In genomic region chr12:51676442-51676841, GRCm38 (mm10) we compare ENCODE assay signal across 24 mouse cellular contexts. TPM values are rescaled to one million over a fixed set of nuclear protein-coding genes. Genes with fewer than 3 reads are reported as not detected.
A peak's percentile ranks its signal among the peaks of the same experiment; 100 is the strongest.
DNase-seq lines count a peak whose midpoint lies in the region; TF ChIP-seq lines count a peak whose summit lies in the region.
"Had no signal": no experiment of that assay in that cellular context is flagged by ENCODE, and none has a peak within 500 bp of the region (broad histone marks: within the 10 kb centered on the region; RNA-seq: fewer than 3 reads in every experiment).

No protein-coding gene starts in this region.

- intact Hi-C loops in heart, postnatal 10 days (cut with DNase I): loop anchor here (2.0 to 5.0 kb wide), 2 partner anchors 14 to 1451 kb away; partner anchors contain the start of genes Ap4s1 and Strn3

- no peak for TF ChIP-seq CTCF in layer of hippocampus, adult 2 months (conservative IDR thresholded peaks at IDR 0.05)

- H3K27me3 ChIP-seq in myocyte (ENCODE audit: control insufficient read depth, insufficient read depth, insufficient read length): no peaks in the 10 kb centered on the region
- H3K27me3 ChIP-seq: CH12.LX; forebrain, embryonic 13.5 days; heart, embryonic 12.5 days; heart, embryonic 15.5 days had no signal

- H3K27ac ChIP-seq in layer of hippocampus, adult 2 months: no peak overlapping the region
- H3K27ac ChIP-seq: forebrain, embryonic 10.5 days; forebrain, embryonic 13.5 days; heart, embryonic 15.5 days; hindbrain, embryonic 14.5 days; hindbrain, postnatal 0 days had no signal

- DNase-seq in adrenal gland, adult 2 months: peak; percentile 58
- no peak for DNase-seq in adrenal gland, postnatal 25 days
- peak; percentile 41 for DNase-seq in heart, adult 11 months
- DNase-seq in heart, postnatal 10 days: no peak
- DNase-seq in Muller cell, postnatal 12 days (ENCODE audit: inconsistent ontology term): peak; percentile 20
- DNase-seq in layer of hippocampus, adult 2 months (ENCODE audit: low spot score in 2 of 2): no peak
- DNase-seq: adrenal gland, adult 8-10 months; B cell, adult 2 months; cerebellum, adult 11-12 months; cerebellum, adult 9-10 months; cerebellum, postnatal 14 days; gastrocnemius, postnatal 25 days; heart, postnatal 14 days; heart, postnatal 4 days; kidney, adult 11 months; kidney, adult 8-10 months had no signal

- no peaks in the 10 kb centered on the region for H3K36me3 ChIP-seq in myocyte (ENCODE audit: control insufficient read depth, insufficient read depth)
- H3K36me3 ChIP-seq: heart, embryonic 12.5 days; heart, embryonic 15.5 days had no signal

- TF ChIP-seq POLR2A in myocyte (IDR thresholded peaks at IDR 0.05; ENCODE audit: insufficient read length, low read depth): no peak

- peak overlapping the region; percentile 24 for H3K4me2 ChIP-seq in myocyte (ENCODE audit: low read depth)
- H3K4me2 ChIP-seq: forebrain, embryonic 13.5 days; heart, embryonic 12.5 days; heart, embryonic 15.5 days; hindbrain, embryonic 14.5 days had no signal

- no peak overlapping the region for H3K4me3 ChIP-seq in myocyte
- no peak overlapping the region for H3K4me3 ChIP-seq in layer of hippocampus, adult 2 months
- H3K4me3 ChIP-seq: forebrain, embryonic 10.5 days; forebrain, embryonic 13.5 days; heart, embryonic 12.5 days; heart, embryonic 15.5 days had no signal

- H3K79me2 ChIP-seq in myocyte (ENCODE audit: control insufficient read depth, insufficient read depth): peaks cover 100% of the 10 kb centered on the region

- no peak overlapping the region for H3ac ChIP-seq in myocyte (ENCODE audit: control insufficient read depth, insufficient read length)

TF ChIP-seq in myocyte, 11 proteins besides CTCF, POLR2A, EP300 and RAD21:
- TF ChIP-seq MYOD1 (IDR thresholded peaks at IDR 0.05; ENCODE audit: control insufficient read depth in 1 of 3, insufficient read length in 2 of 3, low read depth in 2 of 3): no peak

RNA-seq across cellular contexts. Expression of gene Ap4s1, which starts 14.4 kb away (rescaled TPM):
- 10 to 100 TPM; 18.5 to 27.9 TPM for total RNA-seq in adrenal gland, adult 2 months (2021)
- polyA plus RNA-seq in adrenal gland, adult 2 months (2012; rRNA removed): 6.6 and 7.1 TPM in 2 replicates
- 18.3 and 25.8 TPM in 2 replicates for total RNA-seq in adrenal gland, postnatal 25 days (2021)
- total RNA-seq in heart, postnatal 10 days (2021): 10 to 100 TPM; 36.9 to 37.8 TPM
- polyA plus RNA-seq in myocyte (2012; fragmentation: generic; extraction: Trizol): 12.4 TPM
- total RNA-seq in layer of hippocampus, adult 2 months (2021): 10 to 100 TPM; 43.7 to 44.7 TPM

RNA-seq across cellular contexts. Expression of gene Strn3, which starts 15.3 kb away (rescaled TPM):
- total RNA-seq in adrenal gland, adult 2 months (2021): 10 to 100 TPM; 79.5 to 80.8 TPM
- polyA plus RNA-seq in adrenal gland, adult 2 months (2012; rRNA removed): 30.8 and 34.0 TPM in 2 replicates
- 85.1 and 89.3 TPM in 2 replicates for total RNA-seq in adrenal gland, postnatal 25 days (2021)
- 10 to 100 TPM; 88.2 to 97.4 TPM for total RNA-seq in heart, postnatal 10 days (2021)
- polyA plus RNA-seq in myocyte (2012; fragmentation: generic; extraction: Trizol): 31.3 TPM
- 10 to 100 TPM; 90.6 to 92.0 TPM for total RNA-seq in layer of hippocampus, adult 2 months (2021)

Comparison
In these comparisons a context has a peak if more than half of its experiments do, and no peak if none do; other contexts are left out.
1. DNase-seq: peak in adrenal gland, adult 2 months (single experiment), heart, adult 11 months (single experiment) and Muller cell, postnatal 12 days (single experiment); none in adrenal gland, postnatal 25 days (single experiment), heart, postnatal 10 days (0 of 2) and layer of hippocampus, adult 2 months (0 of 2).